Mouse (Mus musculus) adrenal gland, postnatal 36 days (tissue): ENCODE results near the gene Sag. TPM values are rescaled to one million over a fixed set of nuclear protein-coding genes. Genes with fewer than 3 reads are reported as not detected.

ENCODE experiments used
- total RNA-seq, 2 experiments: library from RNA; stranded (reverse); gene quantifications; 2 replicates each; pipeline ENCODE4 v1.2.3; 2021

Sag gene
- total RNA-seq, 2 experiments from 2014 or later = 1.5 to 3.3 TPM

Other genes with a start within 250 kb of the Sag start
- 1 to 10 TPM in 1 of 2 experiments, under 1 TPM in 1; 0.23 to 1.1 TPM for gene Ngef, start 229.8 kb upstream of the Sag start, total RNA-seq
- 10 to 100 TPM; 16.9 to 22.2 TPM for gene Inpp5d, start 183.4 kb upstream of the Sag start, total RNA-seq
- gene Atg16l1, start 47.8 kb upstream of the Sag start, total RNA-seq = 10 to 100 TPM; 31.8 to 33.2 TPM
- 10 to 100 TPM; 66.0 to 74.1 TPM for gene Dgkd, start 49.6 kb downstream of the Sag start, total RNA-seq
- 10 to 100 TPM; 22.7 to 23.8 TPM for gene Usp40, start 204.9 kb downstream of the Sag start, total RNA-seq